Mouse (Mus musculus): Measurements from ENCODE around the gene Hsp90b1. TPM values are rescaled to one million over a fixed set of nuclear protein-coding genes. Genes with fewer than 3 reads are reported as not detected.

Hsp90b1 gene
- 415 and 417 TPM in 2 replicates for polyA plus RNA-seq (2015; fragmentation: Nextera tagmentation; extraction: Ambion mirVana)

- no peaks in the 10 kb centered on the region for H3K27me3 ChIP-seq (ENCODE audit: control insufficient read depth, insufficient read depth, low read length)
- no peaks in the 10 kb centered on the region for H3K9me3 ChIP-seq (replicated peaks; ENCODE audit: control insufficient read depth, low read length)
- WGBS: under 1% methylated on average over 51 of the region's 51 CpGs
- peak; percentile 96 for ATAC-seq (replicated peaks; ENCODE audit: extremely low read depth, insufficient read depth, low FRiP score)
- H3K4me1 ChIP-seq (ENCODE audit: control insufficient read depth, insufficient read depth, low read length): peaks cover 39% of the 10 kb centered on the region
- H3K27ac ChIP-seq (ENCODE audit: low read length): peak within 1 kb of the TSS; percentile 99
- peak within 1 kb of the TSS; percentile 97 for H3K9ac ChIP-seq (ENCODE audit: low read length)
- peaks cover 28% of the 10 kb centered on the region for H3K36me3 ChIP-seq (ENCODE audit: control insufficient read depth, insufficient read depth)
- H3K4me3 ChIP-seq (ENCODE audit: low read length): peak within 1 kb of the TSS; percentile 99
- H3K4me2 ChIP-seq (ENCODE audit: low read depth, low read length): peak within 1 kb of the TSS; percentile 86
Measured at GRCm38 (mm10) chr10:86705318-86705921, at the start of gene Hsp90b1, which contains the start of gene Ttc41. Gene Hsp90b1 (minus strand): TSS chr10:86705509. Gene Ttc41 (plus strand): TSS chr10:86705811.

GRCm38 (mm10) chr10:86744306-86744705, 39.0 kb upstream of the Hsp90b1 start:
- no peak overlapping the region for H3K9ac ChIP-seq (ENCODE audit: low read length)
- H3K4me2 ChIP-seq (ENCODE audit: low read depth, low read length): no peak overlapping the region
- H3K27me3 ChIP-seq (ENCODE audit: control insufficient read depth, insufficient read depth, low read length): no peaks in the 10 kb centered on the region
- no peak overlapping the region for H3K4me3 ChIP-seq (ENCODE audit: low read length)
- no peaks in the 10 kb centered on the region for H3K4me1 ChIP-seq (ENCODE audit: control insufficient read depth, insufficient read depth, low read length)
- ATAC-seq (replicated peaks; ENCODE audit: extremely low read depth, insufficient read depth, low FRiP score): no peak
- H3K36me3 ChIP-seq (ENCODE audit: control insufficient read depth, insufficient read depth): no peaks in the 10 kb centered on the region
- H3K27ac ChIP-seq (ENCODE audit: low read length): no peak overlapping the region
- 89% methylated on average over 7 of the region's 7 CpGs for WGBS
- no peaks in the 10 kb centered on the region for H3K9me3 ChIP-seq (replicated peaks; ENCODE audit: control insufficient read depth, low read length)

- no peak overlapping the region for H3K9ac ChIP-seq (ENCODE audit: low read length)
- H3K4me3 ChIP-seq (ENCODE audit: low read length): no peak overlapping the region
- no peaks in the 10 kb centered on the region for H3K27me3 ChIP-seq (ENCODE audit: control insufficient read depth, insufficient read depth, low read length)
- 82% methylated on average over 2 of the region's 2 CpGs for WGBS
- no peak overlapping the region for H3K27ac ChIP-seq (ENCODE audit: low read length)
- no peaks in the 10 kb centered on the region for H3K36me3 ChIP-seq (ENCODE audit: control insufficient read depth, insufficient read depth)
- H3K4me2 ChIP-seq (ENCODE audit: low read depth, low read length): no peak overlapping the region
- H3K4me1 ChIP-seq (ENCODE audit: control insufficient read depth, insufficient read depth, low read length): no peaks in the 10 kb centered on the region
- no peaks in the 10 kb centered on the region for H3K9me3 ChIP-seq (replicated peaks; ENCODE audit: control insufficient read depth, low read length)
- ATAC-seq (replicated peaks; ENCODE audit: extremely low read depth, insufficient read depth, low FRiP score): no peak
Measured at GRCm38 (mm10) chr10:86742918-86743317, 37.6 kb upstream of the Hsp90b1 start.

- Histone ChIP-seq H3K4me1 (ENCODE audit: control insufficient read depth, insufficient read depth, low read length) (no peaks in the 10 kb centered on the region), H3K4me2 (ENCODE audit: low read depth, low read length) (no peak overlapping the region), H3K9me3 (replicated peaks; ENCODE audit: control insufficient read depth, low read length) (no peaks in the 10 kb centered on the region), H3K27me3 (ENCODE audit: control insufficient read depth, insufficient read depth, low read length) (no peaks in the 10 kb centered on the region), H3K27ac (ENCODE audit: low read length) (no peak overlapping the region), H3K4me3 (ENCODE audit: low read length) (no peak overlapping the region), H3K36me3 (ENCODE audit: control insufficient read depth, insufficient read depth) (no peaks in the 10 kb centered on the region), H3K9ac (ENCODE audit: low read length) (no peak overlapping the region)
- 84% methylated on average over 4 of the region's 4 CpGs for WGBS
- no peak for ATAC-seq (replicated peaks; ENCODE audit: extremely low read depth, insufficient read depth, low FRiP score)
Measured at GRCm38 (mm10) chr10:86735036-86735435, 29.7 kb upstream of the Hsp90b1 start.

- ATAC-seq (replicated peaks; ENCODE audit: extremely low read depth, insufficient read depth, low FRiP score): no peak
- H3K4me1 ChIP-seq (ENCODE audit: control insufficient read depth, insufficient read depth, low read length): peaks cover 11% of the 10 kb centered on the region; the same call in 1 of the 2 replicates
- no peak overlapping the region for H3K27ac ChIP-seq (ENCODE audit: low read length)
- no peaks in the 10 kb centered on the region for H3K27me3 ChIP-seq (ENCODE audit: control insufficient read depth, insufficient read depth, low read length)
- H3K4me3 ChIP-seq (ENCODE audit: low read length): no peak overlapping the region
- no peak overlapping the region for H3K9ac ChIP-seq (ENCODE audit: low read length)
- H3K36me3 ChIP-seq (ENCODE audit: control insufficient read depth, insufficient read depth): no peaks in the 10 kb centered on the region
- no peaks in the 10 kb centered on the region for H3K9me3 ChIP-seq (replicated peaks; ENCODE audit: control insufficient read depth, low read length)
- 37% methylated on average over 2 of the region's 2 CpGs for WGBS
- H3K4me2 ChIP-seq (ENCODE audit: low read depth, low read length): no peak overlapping the region
Measured at GRCm38 (mm10) chr10:86731500-86731863, 26.2 kb upstream of the Hsp90b1 start.

- Histone ChIP-seq H3K36me3 (ENCODE audit: control insufficient read depth, insufficient read depth) (no peaks in the 10 kb centered on the region), H3K9me3 (replicated peaks; ENCODE audit: control insufficient read depth, low read length) (no peaks in the 10 kb centered on the region), H3K4me1 (ENCODE audit: control insufficient read depth, insufficient read depth, low read length) (peaks cover 11% of the 10 kb centered on the region; the same call in 1 of the 2 replicates), H3K9ac (ENCODE audit: low read length) (peak overlapping the region; percentile 76), H3K27me3 (ENCODE audit: control insufficient read depth, insufficient read depth, low read length) (no peaks in the 10 kb centered on the region), H3K4me2 (ENCODE audit: low read depth, low read length) (peak overlapping the region; percentile 74), H3K4me3 (ENCODE audit: low read length) (peak overlapping the region; percentile 65), H3K27ac (ENCODE audit: low read length) (no peak overlapping the region)
- 8% methylated on average over 22 of the region's 22 CpGs for WGBS
- no peak for ATAC-seq (replicated peaks; ENCODE audit: extremely low read depth, insufficient read depth, low FRiP score)
Measured at GRCm38 (mm10) chr10:86730823-86731499, 25.7 kb upstream of the Hsp90b1 start.

GRCm38 (mm10) chr10:86728176-86728575, 22.9 kb upstream of the Hsp90b1 start:
- ATAC-seq (replicated peaks; ENCODE audit: extremely low read depth, insufficient read depth, low FRiP score): no peak
- Histone ChIP-seq H3K36me3 (ENCODE audit: control insufficient read depth, insufficient read depth) (no peaks in the 10 kb centered on the region), H3K27me3 (ENCODE audit: control insufficient read depth, insufficient read depth, low read length) (no peaks in the 10 kb centered on the region), H3K4me2 (ENCODE audit: low read depth, low read length) (peak overlapping the region; percentile 58), H3K4me3 (ENCODE audit: low read length) (no peak overlapping the region), H3K27ac (ENCODE audit: low read length) (peak overlapping the region; percentile 37), H3K9me3 (replicated peaks; ENCODE audit: control insufficient read depth, low read length) (no peaks in the 10 kb centered on the region), H3K9ac (ENCODE audit: low read length) (peak overlapping the region; percentile 49), H3K4me1 (ENCODE audit: control insufficient read depth, insufficient read depth, low read length) (peaks cover 11% of the 10 kb centered on the region; the same call in 1 of the 2 replicates)
- 67% methylated on average over 3 of the region's 3 CpGs for WGBS

- H3K36me3 ChIP-seq (ENCODE audit: control insufficient read depth, insufficient read depth): no peaks in the 10 kb centered on the region
- H3K9me3 ChIP-seq (replicated peaks; ENCODE audit: control insufficient read depth, low read length): no peaks in the 10 kb centered on the region
- H3K27me3 ChIP-seq (ENCODE audit: control insufficient read depth, insufficient read depth, low read length): no peaks in the 10 kb centered on the region
- H3K27ac ChIP-seq (ENCODE audit: low read length): peak overlapping the region; percentile 37
- ATAC-seq (replicated peaks; ENCODE audit: extremely low read depth, insufficient read depth, low FRiP score): peak; percentile 88
- H3K4me1 ChIP-seq (ENCODE audit: control insufficient read depth, insufficient read depth, low read length): peaks cover 11% of the 10 kb centered on the region; the same call in 1 of the 2 replicates
- H3K4me3 ChIP-seq (ENCODE audit: low read length): peak overlapping the region; percentile 30
- 3% methylated on average over 12 of the region's 12 CpGs for WGBS
- peak overlapping the region; percentile 49 for H3K9ac ChIP-seq (ENCODE audit: low read length)
- H3K4me2 ChIP-seq (ENCODE audit: low read depth, low read length): peak overlapping the region; percentile 58
Measured at GRCm38 (mm10) chr10:86727548-86727980, 22.3 kb upstream of the Hsp90b1 start.

- Histone ChIP-seq H3K4me3 (ENCODE audit: low read length) (no peak overlapping the region), H3K9ac (ENCODE audit: low read length) (no peak overlapping the region), H3K4me1 (ENCODE audit: control insufficient read depth, insufficient read depth, low read length) (no peaks in the 10 kb centered on the region; the same call in 1 of the 2 replicates), H3K27ac (ENCODE audit: low read length) (no peak overlapping the region), H3K4me2 (ENCODE audit: low read depth, low read length) (no peak overlapping the region), H3K27me3 (ENCODE audit: control insufficient read depth, insufficient read depth, low read length) (no peaks in the 10 kb centered on the region), H3K36me3 (ENCODE audit: control insufficient read depth, insufficient read depth) (no peaks in the 10 kb centered on the region), H3K9me3 (replicated peaks; ENCODE audit: control insufficient read depth, low read length) (no peaks in the 10 kb centered on the region)
- no peak for ATAC-seq (replicated peaks; ENCODE audit: extremely low read depth, insufficient read depth, low FRiP score)
- 64% methylated on average over 3 of the region's 3 CpGs for WGBS
Measured at GRCm38 (mm10) chr10:86712156-86712555, 6.8 kb upstream of the Hsp90b1 start.
